Mouse (Mus musculus) bone marrow, adult 2 months (tissue): ENCODE data around the gene Alyref.

Experiments used
- CTCF ChIP-seq: fragments of 200-500 bp; IDR thresholded peaks from 2 replicates; pipeline ENCODE4 v1.5.1; 2011; ENCODE audit warnings: low read length, control low read depth; ENCODE audit not compliant: control insufficient read depth, insufficient read depth
- POLR2A ChIP-seq: fragments of 200-500 bp; IDR thresholded peaks from 2 replicates; pipeline ENCODE4 v1.6.1; 2011; ENCODE audit warnings: low read depth, mild to moderate bottlenecking, control low read depth, low read length, borderline replicate concordance; ENCODE audit not compliant: control insufficient read depth

GRCm38 (mm10) chr11:120548214-120548613, 50.0 kb downstream of the Alyref start:
- TF ChIP-seq CTCF (no peak), POLR2A (no peak)
